Mouse (Mus musculus) C2C12 (cell line): ENCODE measurements at regions not wholly inside any gene's neighbourhood (a gene's known extent, or its start where the extent isn't known, plus 50 kb on each side); places are given as distances from the start of the nearest gene placed in this dataset.

Experiments used
- CTCF ChIP-seq: IDR thresholded peaks from one replicate; pipeline ENCODE4 v1.5.1; 2011; ENCODE audit not compliant: control insufficient read depth, insufficient read depth, insufficient read length
- FOSL1 ChIP-seq: IDR thresholded peaks from one replicate; pipeline ENCODE4 v1.8.0; 2011; ENCODE audit warnings: mild to moderate bottlenecking, low read length; ENCODE audit not compliant: poor library complexity, insufficient read depth, severe bottlenecking
- MAX ChIP-seq: IDR thresholded peaks from one replicate; pipeline ENCODE4 v1.6.1; 2011; ENCODE audit warnings: mild to moderate bottlenecking, control low read depth

- TF ChIP-seq CTCF (no peak), MAX (no peak), FOSL1 (no peak)
Observed at GRCm38 (mm10) chr9:85088556-85089338, 223.8 kb upstream of the Gm11114 start.
